Mouse (Mus musculus) thymus, adult 2 months (tissue): ENCODE data around the gene Lrig2. TPM values are rescaled to one million over a fixed set of nuclear protein-coding genes. Genes with fewer than 3 reads are reported as not detected.

Experiments
- DNase-seq: peaks from one replicate; pipeline ENCODE4 v3.0.0; 2021
- H3K27ac ChIP-seq: fragments of 200-500 bp; 2 replicates; pipeline ENCODE4 v1.5.1; 2012; ENCODE audit warnings: low read length, control low read depth; ENCODE audit not compliant: control insufficient read depth, insufficient read depth
- H3K27me3 ChIP-seq: fragments of 200-500 bp; 2 replicates; pipeline ENCODE4 v1.6.1; 2012; ENCODE audit warnings: mild to moderate bottlenecking, low read length, moderate library complexity, mixed read lengths; ENCODE audit not compliant: control insufficient read depth, insufficient read depth
- H3K36me3 ChIP-seq: fragments of 200-500 bp; 2 replicates; pipeline ENCODE4 v1.6.1; 2012; ENCODE audit warnings: mild to moderate bottlenecking, low read length, moderate library complexity; ENCODE audit not compliant: control insufficient read depth, insufficient read depth
- H3K4me1 ChIP-seq: fragments of 200-500 bp; replicated peaks from 2 replicates; pipeline ENCODE4 v1.6.1; 2012; ENCODE audit warnings: low read length; ENCODE audit not compliant: control insufficient read depth, insufficient read depth
- H3K4me3 ChIP-seq: fragments of 200-500 bp; 2 replicates; pipeline ENCODE4 v1.5.1; 2012; ENCODE audit warnings: mild to moderate bottlenecking, low read length, control low read depth, moderate library complexity; ENCODE audit not compliant: control insufficient read depth, insufficient read depth
- CTCF ChIP-seq: fragments of 200-500 bp; IDR thresholded peaks from 2 replicates; pipeline ENCODE4 v1.5.1; 2012; ENCODE audit warnings: mild to moderate bottlenecking, control low read depth, low read length, moderate library complexity, borderline replicate concordance; ENCODE audit not compliant: control insufficient read depth, poor library complexity, insufficient read depth; ENCODE audit errors: extremely low read depth
- POLR2A ChIP-seq: fragments of 200-500 bp; IDR thresholded peaks from 2 replicates; pipeline ENCODE4 v1.6.1; 2012; ENCODE audit warnings: mild to moderate bottlenecking, low read length, control low read depth, moderate library complexity; ENCODE audit not compliant: control insufficient read depth, poor library complexity, insufficient read depth; ENCODE audit errors: extremely low read depth
- WGBS: fragments of 180-500 bp; shearing (Covaris S2); methylation state at CpG from one replicate; pipeline ENCODE4 v1.1.7; 2018; 5-methylcytosine and 5-hydroxymethylcytosine counted together
- polyA plus RNA-seq: library from polyadenylated mRNA; depleted of rRNA; stranded (reverse); fragments of >200 nt; gene quantifications from 2 replicates; pipeline ENCODE4 v1.2.3, GENCODE M21; 2012

The Lrig2 gene
- polyA plus RNA-seq, 1 experiment, result 10.7 TPM

- Histone ChIP-seq H3K27ac (no peak overlapping the region), H3K4me1 (peaks cover 11% of the 10 kb centered on the region), H3K4me3 (no peak overlapping the region), H3K36me3 (no peaks in the 10 kb centered on the region), H3K27me3 (no peaks in the 10 kb centered on the region)
- DNase-seq, result peak; percentile 84
- WGBS, result 52% methylated on average over 21 of the region's 21 CpGs
- TF ChIP-seq CTCF (peak; percentile 62; the same call in 1 of the 2 replicates), POLR2A (no peak)
Observed at GRCm38 (mm10) chr3:104541139-104542064, 29.7 kb upstream of the Lrig2 start.

DNA sequence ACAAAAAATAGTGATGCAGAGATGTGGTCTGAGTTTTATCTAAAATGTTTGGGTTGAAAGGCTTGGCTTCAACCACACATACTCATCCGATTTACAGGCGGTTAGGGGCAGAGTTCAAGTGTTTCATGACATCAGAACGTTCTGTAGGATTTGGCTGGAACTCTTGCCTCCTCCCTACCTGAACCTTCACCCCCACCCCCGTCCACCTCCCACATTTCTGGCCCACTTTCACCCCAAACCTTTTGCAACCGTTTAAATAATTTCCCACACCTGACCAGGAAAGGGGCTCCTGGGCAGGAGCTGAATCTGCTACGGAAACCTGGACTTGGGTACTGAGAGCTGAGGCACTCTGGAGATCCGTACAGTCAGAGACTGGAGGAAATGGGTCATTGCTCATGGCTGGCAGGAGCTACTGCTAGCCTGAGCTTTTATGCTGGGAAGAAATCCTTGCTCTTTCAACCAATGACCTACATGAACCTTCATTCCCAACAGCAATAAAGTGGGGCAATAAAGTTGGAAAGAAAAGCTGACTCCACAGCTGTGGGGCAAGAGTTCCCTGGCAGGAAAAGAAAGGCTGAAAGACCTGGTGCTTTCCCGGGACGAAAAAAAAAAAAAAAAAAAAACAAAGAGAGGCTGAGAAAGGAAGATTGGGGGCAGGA lies 28.9 kb upstream of the Lrig2 start:
- Histone ChIP-seq H3K4me3 (no peak overlapping the region), H3K36me3 (no peaks in the 10 kb centered on the region), H3K27ac (no peak overlapping the region), H3K27me3 (no peaks in the 10 kb centered on the region), H3K4me1 (peaks cover 10% of the 10 kb centered on the region)
- no peak for TF ChIP-seq POLR2A
- TF ChIP-seq CTCF, result no peak
- no peak for DNase-seq
- 70% methylated on average over 9 of the region's 9 CpGs for WGBS

DNA sequence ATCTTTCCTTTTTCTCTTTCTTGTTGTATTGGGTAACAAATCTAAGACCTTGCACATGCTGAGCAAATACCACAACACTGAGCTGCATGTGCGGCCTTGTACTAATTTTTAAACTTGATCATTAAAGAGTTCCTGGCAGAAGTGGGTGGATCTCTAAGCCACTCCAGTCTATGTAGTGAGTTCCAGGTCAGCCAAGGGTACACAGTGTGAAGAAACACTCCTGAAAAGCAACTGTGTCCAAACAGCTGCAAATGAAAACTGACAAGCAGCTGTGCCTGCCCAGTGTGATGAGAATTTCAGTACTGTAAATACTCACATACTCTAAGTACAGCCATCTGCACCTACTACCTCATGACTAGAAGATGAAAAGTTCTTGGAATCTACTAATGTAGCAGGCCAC lies 21.5 kb upstream of the Lrig2 start:
- no peak for DNase-seq
- no peak overlapping the region for H3K4me3 ChIP-seq
- no peak overlapping the region for H3K27ac ChIP-seq
- 100% methylated on average over 1 of the region's 1 CpGs for WGBS
- no peaks in the 10 kb centered on the region for H3K27me3 ChIP-seq
- no peaks in the 10 kb centered on the region for H3K4me1 ChIP-seq
- no peaks in the 10 kb centered on the region for H3K36me3 ChIP-seq
- TF ChIP-seq CTCF (no peak), POLR2A (no peak)

- no peak for DNase-seq
- TF ChIP-seq POLR2A, result no peak
- no peak for TF ChIP-seq CTCF
- WGBS, result 87% methylated on average over 4 of the region's 4 CpGs
- Histone ChIP-seq H3K27ac (no peak overlapping the region), H3K4me1 (no peaks in the 10 kb centered on the region), H3K36me3 (no peaks in the 10 kb centered on the region), H3K4me3 (no peak overlapping the region), H3K27me3 (no peaks in the 10 kb centered on the region)
Observed at GRCm38 (mm10) chr3:104526115-104526882, 14.6 kb upstream of the Lrig2 start.

GRCm38 (mm10) chr3:104525516-104525915 lies 13.8 kb upstream of the Lrig2 start:
- WGBS, result 91% methylated on average over 2 of the region's 2 CpGs

GRCm38 (mm10) chr3:104525029-104525428 lies 13.3 kb upstream of the Lrig2 start:
- Histone ChIP-seq H3K4me1 (peaks cover 2% of the 10 kb centered on the region; the same call in 1 of the 2 replicates), H3K4me3 (no peak overlapping the region), H3K27me3 (no peaks in the 10 kb centered on the region), H3K27ac (no peak overlapping the region), H3K36me3 (no peaks in the 10 kb centered on the region)
- no peak for DNase-seq
- TF ChIP-seq CTCF (no peak), POLR2A (no peak)
- WGBS, result 78% methylated on average over 1 of the region's 1 CpGs

More at GRCm38 (mm10) chr3:104525516-104525915, 13.8 kb upstream of the Lrig2 start:
- Histone ChIP-seq H3K4me3 (no peak overlapping the region), H3K4me1 (peaks cover 1% of the 10 kb centered on the region; the same call in 1 of the 2 replicates), H3K27ac (no peak overlapping the region), H3K27me3 (no peaks in the 10 kb centered on the region), H3K36me3 (no peaks in the 10 kb centered on the region)
- no peak for TF ChIP-seq CTCF
- TF ChIP-seq POLR2A, result no peak
- DNase-seq, result no peak
